Mouse (Mus musculus) bone marrow, adult 2 months (tissue): Measurements from ENCODE around the gene Perm1.

ENCODE experiments used
- CTCF ChIP-seq: fragments of 200-500 bp; IDR thresholded peaks from 2 replicates; pipeline ENCODE4 v1.5.1; 2011; ENCODE audit warnings: low read length, control low read depth; ENCODE audit not compliant: control insufficient read depth, insufficient read depth
- POLR2A ChIP-seq: fragments of 200-500 bp; IDR thresholded peaks from 2 replicates; pipeline ENCODE4 v1.6.1; 2011; ENCODE audit warnings: low read depth, mild to moderate bottlenecking, control low read depth, low read length, borderline replicate concordance; ENCODE audit not compliant: control insufficient read depth

GRCm38 (mm10) chr4:156253043-156253442 lies 37.4 kb downstream of the Perm1 start:
- TF ChIP-seq CTCF: no peak
- no peak for TF ChIP-seq POLR2A
